Mouse (Mus musculus): Measurements from ENCODE around the gene Wwox. TPM values are rescaled to one million over a fixed set of nuclear protein-coding genes. Genes with fewer than 3 reads are reported as not detected.
A peak's percentile ranks its signal among the peaks of the same experiment; 100 is the strongest.

The Wwox gene
- polyA plus RNA-seq, 1 experiment from 2014 or later = 11.6 TPM

GRCm38 (mm10) chr8:114688732-114689131 is 249.3 kb downstream of the Wwox start:
- DNase-seq (ENCODE audit: low spot score) (no peak), ATAC-seq (no peak)
- Histone ChIP-seq H3K27ac (ENCODE audit: low read length) (no peak overlapping the region), H3K27me3 (replicated peaks; ENCODE audit: insufficient read depth, low read length) (no peaks in the 10 kb centered on the region), H3K4me2 (replicated peaks; ENCODE audit: low read depth, low read length) (no peak overlapping the region), H3K4me1 (ENCODE audit: insufficient read depth, low read depth, low read length) (no peaks in the 10 kb centered on the region), H3K4me3 (ENCODE audit: low read depth, low read length) (no peak overlapping the region), H3K9me3 (ENCODE audit: low read length) (no peaks in the 10 kb centered on the region), H3K9ac (replicated peaks; ENCODE audit: low read depth) (no peak overlapping the region), H3K36me3 (ENCODE audit: insufficient read depth, low read length) (no peaks in the 10 kb centered on the region)
- TF ChIP-seq EP300 (IDR thresholded peaks at IDR 0.05) (no peak), CTCF (IDR thresholded peaks at IDR 0.05) (no peak)
- WGBS = 84% methylated on average over 11 of the region's 11 CpGs

- no peak for ATAC-seq
- no peak overlapping the region for H3K4me3 ChIP-seq (ENCODE audit: low read depth, low read length)
- H3K4me2 ChIP-seq (replicated peaks; ENCODE audit: low read depth, low read length) = no peak overlapping the region
- no peaks in the 10 kb centered on the region for H3K27me3 ChIP-seq (replicated peaks; ENCODE audit: insufficient read depth, low read length)
- H3K9ac ChIP-seq (replicated peaks; ENCODE audit: low read depth) = no peak overlapping the region
- H3K4me1 ChIP-seq (ENCODE audit: insufficient read depth, low read depth, low read length) = no peaks in the 10 kb centered on the region
- H3K36me3 ChIP-seq (ENCODE audit: insufficient read depth, low read length) = no peaks in the 10 kb centered on the region
- WGBS = 62% methylated on average over 4 of the region's 4 CpGs
- no peak for DNase-seq (ENCODE audit: low spot score)
- no peak for TF ChIP-seq CTCF (IDR thresholded peaks at IDR 0.05)
- no peak for TF ChIP-seq EP300 (IDR thresholded peaks at IDR 0.05)
- no peaks in the 10 kb centered on the region for H3K9me3 ChIP-seq (ENCODE audit: low read length)
- H3K27ac ChIP-seq (ENCODE audit: low read length) = no peak overlapping the region
Observed at GRCm38 (mm10) chr8:114694566-114695198, 255.2 kb downstream of the Wwox start.

GRCm38 (mm10) chr8:114703517-114703916 is 264.1 kb downstream of the Wwox start:
- H3K4me1 ChIP-seq (ENCODE audit: insufficient read depth, low read depth, low read length) = no peaks in the 10 kb centered on the region
- no peak overlapping the region for H3K4me2 ChIP-seq (replicated peaks; ENCODE audit: low read depth, low read length)
- H3K27me3 ChIP-seq (replicated peaks; ENCODE audit: insufficient read depth, low read length) = no peaks in the 10 kb centered on the region
- H3K9me3 ChIP-seq (ENCODE audit: low read length) = no peaks in the 10 kb centered on the region
- H3K27ac ChIP-seq (ENCODE audit: low read length) = no peak overlapping the region; the same call in 1 of the 2 replicates
- no peak; the same call in 1 of the 2 replicates for ATAC-seq
- H3K4me3 ChIP-seq (ENCODE audit: low read depth, low read length) = no peak overlapping the region
- H3K9ac ChIP-seq (replicated peaks; ENCODE audit: low read depth) = no peak overlapping the region
- DNase-seq (ENCODE audit: low spot score) = peak; percentile 40
- no peaks in the 10 kb centered on the region for H3K36me3 ChIP-seq (ENCODE audit: insufficient read depth, low read length)
- TF ChIP-seq CTCF (IDR thresholded peaks at IDR 0.05) (no peak), EP300 (IDR thresholded peaks at IDR 0.05) (no peak)
- WGBS = 48% methylated on average over 5 of the region's 5 CpGs

- H3K4me1 ChIP-seq (ENCODE audit: insufficient read depth, low read depth, low read length) = no peaks in the 10 kb centered on the region
- peak; percentile 47 for DNase-seq (ENCODE audit: low spot score)
- H3K9me3 ChIP-seq (ENCODE audit: low read length) = no peaks in the 10 kb centered on the region
- TF ChIP-seq EP300 (IDR thresholded peaks at IDR 0.05) (no peak), CTCF (IDR thresholded peaks at IDR 0.05) (no peak)
- peak; percentile 17 for ATAC-seq
- no peaks in the 10 kb centered on the region for H3K27me3 ChIP-seq (replicated peaks; ENCODE audit: insufficient read depth, low read length)
- peak overlapping the region; percentile 32 for H3K4me2 ChIP-seq (replicated peaks; ENCODE audit: low read depth, low read length)
- no peak overlapping the region for H3K9ac ChIP-seq (replicated peaks; ENCODE audit: low read depth)
- no peak overlapping the region for H3K4me3 ChIP-seq (ENCODE audit: low read depth, low read length)
- WGBS = 49% methylated on average over 15 of the region's 15 CpGs
- peak overlapping the region; percentile 59; the same call in 1 of the 2 replicates for H3K27ac ChIP-seq (ENCODE audit: low read length)
- no peaks in the 10 kb centered on the region for H3K36me3 ChIP-seq (ENCODE audit: insufficient read depth, low read length)
Observed at GRCm38 (mm10) chr8:114707538-114708138, 268.2 kb downstream of the Wwox start.

- H3K9me3 ChIP-seq (ENCODE audit: low read length) = no peaks in the 10 kb centered on the region
- TF ChIP-seq EP300 (IDR thresholded peaks at IDR 0.05) (no peak), CTCF (IDR thresholded peaks at IDR 0.05) (peak; percentile 62)
- no peaks in the 10 kb centered on the region for H3K4me1 ChIP-seq (ENCODE audit: insufficient read depth, low read depth, low read length)
- no peaks in the 10 kb centered on the region for H3K27me3 ChIP-seq (replicated peaks; ENCODE audit: insufficient read depth, low read length)
- no peak overlapping the region for H3K4me2 ChIP-seq (replicated peaks; ENCODE audit: low read depth, low read length)
- no peak overlapping the region for H3K27ac ChIP-seq (ENCODE audit: low read length)
- ATAC-seq (no peak), DNase-seq (ENCODE audit: low spot score) (no peak)
- H3K9ac ChIP-seq (replicated peaks; ENCODE audit: low read depth) = no peak overlapping the region
- 65% methylated on average over 13 of the region's 13 CpGs for WGBS
- no peaks in the 10 kb centered on the region for H3K36me3 ChIP-seq (ENCODE audit: insufficient read depth, low read length)
- no peak overlapping the region for H3K4me3 ChIP-seq (ENCODE audit: low read depth, low read length)
Observed at GRCm38 (mm10) chr8:114715318-114716070, 276.0 kb downstream of the Wwox start.

GRCm38 (mm10) chr8:114716546-114717255 is 277.2 kb downstream of the Wwox start:
- H3K27ac ChIP-seq (ENCODE audit: low read length) = no peak overlapping the region
- no peak overlapping the region for H3K4me3 ChIP-seq (ENCODE audit: low read depth, low read length)
- ATAC-seq (no peak; the same call in 1 of the 2 replicates), DNase-seq (ENCODE audit: low spot score) (no peak)
- no peaks in the 10 kb centered on the region for H3K36me3 ChIP-seq (ENCODE audit: insufficient read depth, low read length)
- H3K27me3 ChIP-seq (replicated peaks; ENCODE audit: insufficient read depth, low read length) = no peaks in the 10 kb centered on the region; the same call in 1 of the 2 replicates
- no peaks in the 10 kb centered on the region for H3K9me3 ChIP-seq (ENCODE audit: low read length)
- H3K4me2 ChIP-seq (replicated peaks; ENCODE audit: low read depth, low read length) = no peak overlapping the region
- no peaks in the 10 kb centered on the region for H3K4me1 ChIP-seq (ENCODE audit: insufficient read depth, low read depth, low read length)
- TF ChIP-seq CTCF (IDR thresholded peaks at IDR 0.05) = no peak
- TF ChIP-seq EP300 (IDR thresholded peaks at IDR 0.05) = no peak
- H3K9ac ChIP-seq (replicated peaks; ENCODE audit: low read depth) = no peak overlapping the region
- WGBS = 59% methylated on average over 14 of the region's 14 CpGs

Data from lung, postnatal 0 days (tissue).